In the genomic region with DNA sequence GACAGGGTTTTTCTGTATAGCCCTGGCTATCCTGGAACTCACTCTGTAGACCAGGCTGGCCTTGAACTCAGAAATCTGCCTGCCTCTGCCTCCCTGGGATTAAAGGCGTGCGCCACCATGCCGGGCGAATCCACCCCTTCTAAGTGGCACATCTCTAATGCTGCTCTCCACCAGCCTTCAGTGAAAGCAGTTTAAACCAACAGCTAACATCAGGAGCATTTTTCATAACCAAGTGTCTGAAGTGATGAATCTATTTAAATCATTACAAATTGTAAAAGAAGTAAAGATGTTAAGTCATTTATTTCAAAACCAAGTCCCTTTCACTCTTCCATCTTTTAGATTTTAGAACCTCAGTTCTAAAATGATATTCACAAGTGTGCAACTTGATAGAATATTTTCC, we compare ENCODE assay signal across 11 mouse cellular contexts. TPM values are rescaled to one million over a fixed set of nuclear protein-coding genes. Genes with fewer than 3 reads are reported as not detected.
DNase-seq lines count a peak whose midpoint lies in the region; ATAC-seq and TF ChIP-seq lines count a peak whose summit lies in the region.
"Had no signal": no experiment of that assay in that cellular context is flagged by ENCODE, and none has a peak within 500 bp of the region (broad histone marks: within the 10 kb centered on the region; RNA-seq: fewer than 3 reads in every experiment).

No protein-coding gene starts in this region.

- no peak overlapping the region for H3K9ac ChIP-seq in heart, postnatal 0 days (replicated peaks; ENCODE audit: low read depth, low read length)
- peak overlapping the region; percentile 69; the same call in 1 of the 2 replicates for H3K9ac ChIP-seq in liver, embryonic 12.5 days

- DNase-seq in heart, postnatal 0 days (ENCODE audit: low spot score), result no peak
- no peak for DNase-seq in heart, adult 11 months
- DNase-seq in embryonic facial prominence, embryonic 10.5 days (ENCODE audit: low spot score), result no peak
- no peak for DNase-seq in thymus, postnatal 0 days (ENCODE audit: low spot score)
- DNase-seq in thymus, postnatal 25 days, result no peak
- no peak for DNase-seq in left cerebral cortex, adult 11 months (ENCODE audit: low spot score)
- DNase-seq: adrenal gland, adult 8-10 months; cerebellum, adult 9-10 months; right cerebral cortex, postnatal 4 days had no signal

- 94% methylated on average over 4 of the region's 4 CpGs for WGBS in heart, postnatal 0 days
- WGBS in embryonic facial prominence, embryonic 10.5 days, result 96% methylated on average over 4 of the region's 4 CpGs
- WGBS in liver, embryonic 12.5 days (ENCODE audit: insufficient replicate concordance), result 54% methylated on average over 4 of the region's 4 CpGs

- no peaks in the 10 kb centered on the region; the same call in 1 of the 2 replicates for H3K4me1 ChIP-seq in heart, postnatal 0 days (ENCODE audit: control insufficient read depth, insufficient read depth)
- peaks cover 8% of the 10 kb centered on the region; the same call in 1 of the 2 replicates for H3K4me1 ChIP-seq in embryonic facial prominence, embryonic 10.5 days
- H3K4me1 ChIP-seq in liver, embryonic 12.5 days, result peaks cover 32% of the 10 kb centered on the region

- H3K4me3 ChIP-seq in heart, postnatal 0 days (ENCODE audit: low read depth, low read length), result peak overlapping the region; percentile 63; the same call in 1 of the 2 replicates
- peak overlapping the region; percentile 28 for H3K4me3 ChIP-seq in C2C12 (ENCODE audit: insufficient read depth, poor library complexity, severe bottlenecking)
- H3K4me3 ChIP-seq in embryonic facial prominence, embryonic 10.5 days, result peak overlapping the region; percentile 56
- H3K4me3 ChIP-seq in liver, embryonic 12.5 days, result peak overlapping the region; percentile 63

- TF ChIP-seq CTCF in heart, postnatal 0 days (IDR thresholded peaks at IDR 0.05; ENCODE audit: low read depth), result no peak
- TF ChIP-seq CTCF in C2C12 (IDR thresholded peaks at IDR 0.05; ENCODE audit: control insufficient read depth, insufficient read depth, insufficient read length), result no peak

- H3K36me3 ChIP-seq in heart, postnatal 0 days (replicated peaks; ENCODE audit: control insufficient read depth, insufficient read depth, low read length), result no peaks in the 10 kb centered on the region
- no peaks in the 10 kb centered on the region for H3K36me3 ChIP-seq in C2C12 (ENCODE audit: control insufficient read depth, insufficient read depth)
- H3K36me3 ChIP-seq in embryonic facial prominence, embryonic 10.5 days (replicated peaks), result no peaks in the 10 kb centered on the region
- no peaks in the 10 kb centered on the region for H3K36me3 ChIP-seq in liver, embryonic 12.5 days

- H3K27me3 ChIP-seq in heart, postnatal 0 days (ENCODE audit: control insufficient read depth, insufficient read depth, low read length), result no peaks in the 10 kb centered on the region
- H3K27me3 ChIP-seq in C2C12 (ENCODE audit: control insufficient read depth, insufficient read depth, insufficient read length), result no peaks in the 10 kb centered on the region
- no peaks in the 10 kb centered on the region for H3K27me3 ChIP-seq in embryonic facial prominence, embryonic 10.5 days (replicated peaks; ENCODE audit: low read depth, poor library complexity, severe bottlenecking)
- H3K27me3 ChIP-seq in liver, embryonic 12.5 days (replicated peaks), result no peaks in the 10 kb centered on the region

- H3K4me2 ChIP-seq in heart, postnatal 0 days (ENCODE audit: low read depth, low read length), result peak overlapping the region; percentile 86; the same call in 1 of the 2 replicates
- peak overlapping the region; percentile 78 for H3K4me2 ChIP-seq in liver, embryonic 12.5 days

- ATAC-seq in heart, postnatal 0 days (ENCODE audit: insufficient read depth, low read depth), result no peak
- ATAC-seq in liver, embryonic 12.5 days, result no peak

- TF ChIP-seq EP300 in heart, postnatal 0 days (IDR thresholded peaks at IDR 0.05; ENCODE audit: low read depth), result no peak

- H3K9me3 ChIP-seq in heart, postnatal 0 days (replicated peaks; ENCODE audit: control insufficient read depth, low read length), result no peaks in the 10 kb centered on the region
- H3K9me3 ChIP-seq in embryonic facial prominence, embryonic 10.5 days, result no peaks in the 10 kb centered on the region
- no peaks in the 10 kb centered on the region for H3K9me3 ChIP-seq in liver, embryonic 12.5 days (replicated peaks)

- peaks cover 3% of the 10 kb centered on the region for H3K79me3 ChIP-seq in C2C12 (ENCODE audit: low read depth)

- H3ac ChIP-seq in C2C12 (ENCODE audit: control insufficient read depth, insufficient read length, low read depth), result peak overlapping the region; percentile 18

- peaks cover 5% of the 10 kb centered on the region for H3K79me2 ChIP-seq in C2C12 (ENCODE audit: control insufficient read depth, insufficient read depth)

- H3K27ac ChIP-seq in heart, postnatal 0 days (ENCODE audit: low read depth), result no peak overlapping the region
- no peak overlapping the region for H3K27ac ChIP-seq in embryonic facial prominence, embryonic 10.5 days (replicated peaks)
- peak overlapping the region; percentile 87; the same call in 1 of the 2 replicates for H3K27ac ChIP-seq in liver, embryonic 12.5 days

TF ChIP-seq in C2C12, 6 proteins besides CTCF, POLR2A, EP300 and RAD21:
- TF ChIP-seq MYOD1 (IDR thresholded peaks at IDR 0.05; ENCODE audit: control insufficient read depth, insufficient read length, low read depth) (no peak), MYOG (IDR thresholded peaks at IDR 0.05; ENCODE audit: control insufficient read depth, extremely low read depth, insufficient read length) (no peak), CEBPB (IDR thresholded peaks at IDR 0.05; ENCODE audit: low read depth) (no peak), FOSL1 (IDR thresholded peaks at IDR 0.05; ENCODE audit: insufficient read depth, low read length, poor library complexity, severe bottlenecking) (no peak), USF1 (IDR thresholded peaks at IDR 0.05; ENCODE audit: low read depth) (no peak), MAX (IDR thresholded peaks at IDR 0.05) (no peak)

RNA-seq across cellular contexts. Expression of gene Pla2g4a, which starts 0.8 kb away (rescaled TPM):
- 2.4 and 5.9 TPM in 2 replicates for total RNA-seq in heart, postnatal 0 days (2014; rRNA removed; ENCODE audit: low replicate concordance)
- polyA plus RNA-seq in heart, postnatal 0 days (2015; fragmentation: Nextera tagmentation; extraction: Ambion mirVana), result 2.8 and 3.1 TPM in 2 replicates
- polyA plus RNA-seq in C2C12 (2012; fragmentation: generic; extraction: Trizol), result 7.0 TPM
- 14.3 and 16.0 TPM in 2 replicates for polyA plus RNA-seq in embryonic facial prominence, embryonic 10.5 days (2016; fragmentation: Nextera tagmentation; extraction: Ambion mirVana)
- polyA plus RNA-seq in liver, embryonic 12.5 days (2016; fragmentation: Nextera tagmentation; extraction: Ambion mirVana), result 13.9 and 17.2 TPM in 2 replicates
- 9.9 and 10.0 TPM in 2 replicates for polyA plus RNA-seq in thymus, postnatal 0 days (2015; fragmentation: Nextera tagmentation; extraction: Ambion mirVana)
